Comparison of ENCODE assay signal across 8 mouse cellular contexts in genomic region chr1:154884275-154885206, GRCm38 (mm10). TPM values are rescaled to one million over a fixed set of nuclear protein-coding genes. Genes with fewer than 3 reads are reported as not detected.
DNase-seq lines count a peak whose midpoint lies in the region; ATAC-seq and TF ChIP-seq lines count a peak whose summit lies in the region.

Gene Cacna1e (minus strand): TSS chr1:154884501.

- peaks cover 4% of the 10 kb centered on the region; the same call in 1 of the 2 replicates for H3K4me1 ChIP-seq in kidney, embryonic 14.5 days (ENCODE audit: control insufficient read depth, insufficient read depth, low read length)
- no peaks in the 10 kb centered on the region for H3K4me1 ChIP-seq in kidney, adult 2 months (ENCODE audit: control insufficient read depth, insufficient read depth, low read length)
- peaks cover 2% of the 10 kb centered on the region; the same call in 1 of the 2 replicates for H3K4me1 ChIP-seq in heart, embryonic 16.5 days (ENCODE audit: control insufficient read depth, insufficient read depth, low read length)
- peaks cover 10% of the 10 kb centered on the region; the same call in 1 of the 2 replicates for H3K4me1 ChIP-seq in limb, embryonic 12.5 days (replicated peaks)

- peak within 1 kb of the TSS; percentile 40 for H3K9ac ChIP-seq in kidney, embryonic 14.5 days (ENCODE audit: low read depth, low read length)
- H3K9ac ChIP-seq in heart, embryonic 16.5 days (ENCODE audit: low read length) = peak within 1 kb of the TSS; percentile 16
- H3K9ac ChIP-seq in limb, embryonic 12.5 days (replicated peaks) = peak within 1 kb of the TSS; percentile 51

- peak; percentile 70 for ATAC-seq in kidney, embryonic 14.5 days (ENCODE audit: low FRiP score, low TSS enrichment)
- ATAC-seq in heart, embryonic 16.5 days (replicated peaks; ENCODE audit: extremely low read depth, insufficient read depth, low FRiP score) = no peak
- ATAC-seq in limb, embryonic 12.5 days (ENCODE audit: insufficient number of reproducible peaks, insufficient read depth, low FRiP score, low TSS enrichment, low read depth) = no peak
- no peak for ATAC-seq in neutrophil, adult 5-6 weeks (ENCODE audit: extremely low read depth, insufficient number of reproducible peaks, low FRiP score, poor library complexity, severe bottlenecking)

- no peak for TF ChIP-seq CTCF in kidney, adult 2 months (conservative IDR thresholded peaks at IDR 0.05; ENCODE audit: insufficient read depth, insufficient read length, low read depth, low read length)

- H3K36me3 ChIP-seq in kidney, embryonic 14.5 days (ENCODE audit: control insufficient read depth, insufficient read depth, low read length) = no peaks in the 10 kb centered on the region
- H3K36me3 ChIP-seq in kidney, adult 2 months (ENCODE audit: control insufficient read depth, insufficient read depth, low read length) = no peaks in the 10 kb centered on the region
- H3K36me3 ChIP-seq in heart, embryonic 16.5 days (ENCODE audit: control insufficient read depth, insufficient read depth) = no peaks in the 10 kb centered on the region
- no peaks in the 10 kb centered on the region for H3K36me3 ChIP-seq in limb, embryonic 12.5 days

- H3K27ac ChIP-seq in kidney, embryonic 14.5 days (ENCODE audit: low read depth, low read length) = no peak within 1 kb of the TSS
- no peak within 1 kb of the TSS for H3K27ac ChIP-seq in kidney, adult 2 months (ENCODE audit: insufficient read depth, low read depth, low read length)
- H3K27ac ChIP-seq in heart, embryonic 16.5 days (ENCODE audit: low read length) = no peak within 1 kb of the TSS
- H3K27ac ChIP-seq in limb, embryonic 12.5 days = no peak within 1 kb of the TSS

- DNase-seq in kidney, adult 2 months = no peak
- peak; percentile 7 for DNase-seq in ES-CJ7 (ENCODE audit: low read depth, low spot score)
- peak; percentile 77 to 79 for DNase-seq in cerebellum, postnatal 14 days
- no peak for DNase-seq in urinary bladder, adult 18-20 months (ENCODE audit: low spot score in 2 of 2)

- peak within 1 kb of the TSS; percentile 73 for H3K4me2 ChIP-seq in kidney, embryonic 14.5 days (replicated peaks; ENCODE audit: low read depth, low read length)
- H3K4me2 ChIP-seq in heart, embryonic 16.5 days (ENCODE audit: low read depth, low read length) = peak within 1 kb of the TSS; percentile 70
- peak within 1 kb of the TSS; percentile 79 for H3K4me2 ChIP-seq in limb, embryonic 12.5 days

- H3K9me3 ChIP-seq in kidney, embryonic 14.5 days (ENCODE audit: control insufficient read depth, low read length) = no peaks in the 10 kb centered on the region
- H3K9me3 ChIP-seq in heart, embryonic 16.5 days (replicated peaks; ENCODE audit: control insufficient read depth, low read length) = no peaks in the 10 kb centered on the region
- H3K9me3 ChIP-seq in limb, embryonic 12.5 days = no peaks in the 10 kb centered on the region

- peak within 1 kb of the TSS; percentile 40 for H3K4me3 ChIP-seq in kidney, embryonic 14.5 days (ENCODE audit: low read length)
- no peak within 1 kb of the TSS for H3K4me3 ChIP-seq in kidney, adult 2 months (ENCODE audit: insufficient read depth, low read depth, low read length)
- H3K4me3 ChIP-seq in heart, embryonic 16.5 days (ENCODE audit: low read length) = peak within 1 kb of the TSS; percentile 49
- H3K4me3 ChIP-seq in limb, embryonic 12.5 days (replicated peaks) = peak within 1 kb of the TSS; percentile 43

- 7% methylated on average over 31 of the region's 31 CpGs for WGBS in kidney, embryonic 14.5 days
- whole genome bisulfite sequencing in kidney, adult 2 months = 11% methylated on average over 31 of the region's 31 CpGs
- WGBS in heart, embryonic 16.5 days = 11% methylated on average over 31 of the region's 31 CpGs
- WGBS in limb, embryonic 12.5 days = 6% methylated on average over 31 of the region's 31 CpGs

- peaks cover 16% of the 10 kb centered on the region for H3K27me3 ChIP-seq in kidney, embryonic 14.5 days (ENCODE audit: control insufficient read depth, insufficient read depth, low read length)
- H3K27me3 ChIP-seq in kidney, adult 2 months (replicated peaks; ENCODE audit: control insufficient read depth, insufficient read depth, low read length) = no peaks in the 10 kb centered on the region
- peaks cover 23% of the 10 kb centered on the region for H3K27me3 ChIP-seq in heart, embryonic 16.5 days (ENCODE audit: control insufficient read depth, insufficient read depth, low read length)
- H3K27me3 ChIP-seq in limb, embryonic 12.5 days = peaks cover 58% of the 10 kb centered on the region

- TF ChIP-seq POLR2A in kidney, adult 2 months (IDR thresholded peaks at IDR 0.05; ENCODE audit: low read depth, low read length) = no peak

RNA-seq across cellular contexts. Expression of gene Cacna1e, which starts in this region (rescaled TPM):
- 0.04 and 0.09 TPM in 2 replicates for polyA plus RNA-seq in kidney, embryonic 14.5 days (2014; fragmentation: Nextera tagmentation; extraction: Ambion mirVana)
- polyA plus RNA-seq in kidney, adult 2 months (2012; rRNA removed) = 0.08 and 0.28 TPM in 2 replicates
- polyA plus RNA-seq in heart, embryonic 16.5 days (2015; fragmentation: Nextera tagmentation; extraction: Ambion mirVana) = 0.13 and 0.20 TPM in 2 replicates
- 0.79 and 1.2 TPM in 2 replicates for polyA plus RNA-seq in limb, embryonic 12.5 days (2016; fragmentation: Nextera tagmentation; extraction: Ambion mirVana)
- total RNA-seq in neutrophil, adult 5-6 weeks (2017) = 21.6 and 24.9 TPM in 2 replicates

Comparison
In these comparisons a context has a peak if more than half of its experiments do, and no peak if none do; other contexts are left out.
1. Peak in ATAC-seq, H3K4me3 ChIP-seq, H3K9ac ChIP-seq and H3K4me2 ChIP-seq in kidney, embryonic 14.5 days; RNA of the gene not detected or under 1 TPM.
2. DNase-seq: peak in ES-CJ7 (single experiment) and cerebellum, postnatal 14 days (2 of 2); none in kidney, adult 2 months (single experiment) and urinary bladder, adult 18-20 months (0 of 2).
3. Peak in every context shown above with its lines, with median percentiles within 50 percentile points of each other: H3K4me2 ChIP-seq and H3K9ac ChIP-seq.